Mouse (Mus musculus): ENCODE measurements at regions not wholly inside any gene's neighbourhood (a gene's known extent, or its start where the extent isn't known, plus 50 kb on each side); places are given as distances from the start of the nearest gene placed in this dataset.
A peak's percentile ranks its signal among the peaks of the same experiment; 100 is the strongest.

DNA sequence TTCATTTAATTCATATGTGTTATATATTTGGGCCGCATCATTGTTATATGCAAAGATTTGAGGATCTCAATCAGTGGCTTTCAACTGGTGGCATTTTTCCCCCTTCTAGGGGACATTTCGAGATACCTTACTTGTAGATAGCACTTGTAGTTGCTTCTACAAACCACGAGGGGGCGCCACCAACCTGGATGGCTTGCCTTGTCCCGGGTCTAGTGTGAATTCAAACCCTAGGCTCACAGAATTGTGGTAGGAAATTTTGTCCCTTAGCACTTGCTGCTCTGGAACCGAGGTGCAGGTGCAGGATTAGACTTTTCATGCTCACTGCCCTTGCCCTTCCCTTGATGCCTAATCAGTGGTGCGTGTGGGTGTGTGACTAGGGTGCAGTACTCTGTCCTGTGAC lies 252.2 kb downstream of the Uaca start:
- DNase-seq (ENCODE audit: low spot score) = peak; percentile 54

DNA sequence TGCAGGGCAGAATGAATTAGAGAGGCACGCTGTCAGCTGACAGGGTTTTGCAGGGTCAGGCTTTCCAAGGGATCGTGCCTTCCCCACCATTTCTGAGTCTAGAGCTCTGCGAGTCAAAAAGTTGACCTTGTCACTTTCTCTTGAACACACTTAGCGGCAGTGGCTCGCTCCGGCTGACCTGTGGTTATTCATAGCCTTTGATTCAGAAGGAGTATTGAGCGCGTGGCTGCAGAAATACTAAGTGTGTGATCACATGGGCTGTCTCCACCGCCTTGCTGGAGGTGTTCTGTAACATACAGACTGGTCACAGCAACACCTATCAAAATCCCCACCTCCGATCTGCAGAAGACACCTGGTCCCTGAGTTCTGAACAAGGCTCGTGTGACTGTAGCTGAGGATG lies 252.9 kb downstream of the Uaca start:
- DNase-seq (ENCODE audit: low spot score) = no peak

DNA sequence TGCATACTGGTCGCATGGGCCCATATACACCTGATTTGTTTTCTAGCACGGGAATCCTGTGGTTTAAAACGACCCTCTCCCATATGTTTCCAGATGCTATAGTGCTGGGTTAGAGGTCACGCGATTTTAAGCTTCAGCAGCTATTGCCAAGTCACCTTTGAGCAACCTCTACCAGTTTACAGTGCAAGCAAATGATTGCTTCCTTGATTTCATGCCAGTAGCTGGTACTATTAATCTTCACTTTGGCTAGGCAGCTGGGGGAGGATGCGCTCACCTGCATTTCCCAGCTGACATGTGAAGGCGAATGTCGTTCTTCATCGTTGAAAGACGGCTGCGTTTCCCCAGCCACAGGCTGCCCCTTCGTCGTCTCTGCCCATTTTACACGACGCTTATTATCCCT lies 254.2 kb downstream of the Uaca start:
- DNase-seq (ENCODE audit: low spot score) = no peak

- no peak for DNase-seq (ENCODE audit: low spot score)
Measured at GRCm38 (mm10) chr9:61052621-61053020, 258.3 kb downstream of the Uaca start.

DNA sequence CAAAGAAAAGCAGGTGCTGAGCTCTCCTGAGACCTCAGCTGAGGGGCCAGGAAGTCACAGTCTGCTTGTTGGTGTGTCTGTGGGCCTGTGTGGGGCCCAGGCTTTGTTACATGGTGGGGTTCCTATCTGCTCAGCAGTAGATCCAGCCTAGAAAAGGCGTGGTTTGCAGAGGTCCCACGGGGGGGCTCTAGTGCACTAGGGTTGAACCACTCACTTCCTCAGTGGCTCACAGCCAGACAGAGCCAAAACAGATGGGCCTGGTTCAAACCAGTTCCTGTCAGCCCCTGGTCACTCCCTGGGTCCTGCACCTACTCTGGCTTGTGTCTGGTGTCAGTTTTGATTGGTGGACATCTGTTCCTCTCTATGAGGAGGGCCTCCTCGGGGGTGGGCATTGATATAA lies 260.1 kb downstream of the Uaca start:
- DNase-seq (ENCODE audit: low spot score) = peak; percentile 89

DNA sequence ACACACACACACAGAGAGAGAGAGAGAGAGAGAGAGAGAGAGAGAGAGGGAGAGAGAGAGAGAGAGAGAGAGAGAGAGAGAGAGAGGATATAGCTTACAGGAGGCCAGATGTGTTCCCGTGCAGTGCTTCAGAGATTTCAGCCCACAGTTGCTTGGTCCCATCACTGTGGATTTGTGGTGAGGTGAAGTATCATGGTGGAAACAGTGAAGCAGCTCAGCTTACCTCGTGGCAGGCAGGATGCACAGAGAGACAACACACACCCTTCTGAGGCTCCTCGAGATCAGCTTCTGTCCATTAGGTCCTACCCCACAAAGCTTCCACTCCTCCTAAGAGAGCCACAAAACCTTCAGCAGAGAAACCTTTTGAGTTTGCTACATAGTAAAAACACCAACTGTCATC lies 261.1 kb downstream of the Uaca start:
- DNase-seq (ENCODE audit: low spot score) = no peak

DNA sequence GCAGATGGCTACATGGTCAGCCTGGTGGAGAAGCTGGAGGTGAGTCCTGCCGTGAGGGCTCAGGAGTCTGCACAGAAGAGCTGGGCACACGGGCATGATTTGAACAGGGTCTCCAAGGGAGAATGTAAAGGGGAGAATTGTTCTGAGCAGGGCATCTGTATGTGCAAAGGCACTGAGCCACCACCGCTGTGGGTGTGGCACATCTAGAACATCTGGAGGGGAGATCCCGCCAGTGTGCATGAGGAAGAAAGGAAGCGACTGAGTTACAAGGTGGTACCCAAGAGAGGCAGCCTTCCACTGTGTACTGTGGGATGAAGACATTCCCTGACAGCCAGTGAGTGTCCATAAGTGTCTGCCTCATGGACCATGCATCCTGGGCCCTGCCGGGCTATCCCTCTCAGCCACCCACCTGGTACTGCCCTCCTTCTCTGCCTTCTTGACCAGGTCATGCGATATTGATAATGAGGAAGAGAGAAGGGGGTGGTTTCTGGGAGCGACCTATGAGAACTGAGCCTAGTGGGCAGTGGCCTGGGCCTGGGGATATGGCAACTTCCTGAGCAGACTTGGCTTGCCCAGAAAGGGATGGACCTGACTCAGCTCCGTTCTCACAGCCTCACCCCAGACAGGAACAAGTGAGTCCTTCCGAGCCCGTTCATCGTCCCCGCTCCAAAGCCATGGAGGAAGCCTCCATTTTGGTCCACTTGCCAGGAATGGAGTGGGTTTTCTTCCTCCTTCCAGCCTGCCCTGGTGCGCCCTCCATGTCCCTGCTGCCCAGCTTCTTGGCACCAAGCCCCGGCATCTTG lies 261.8 kb downstream of the Uaca start:
- DNase-seq (ENCODE audit: low spot score) = no peak

DNA sequence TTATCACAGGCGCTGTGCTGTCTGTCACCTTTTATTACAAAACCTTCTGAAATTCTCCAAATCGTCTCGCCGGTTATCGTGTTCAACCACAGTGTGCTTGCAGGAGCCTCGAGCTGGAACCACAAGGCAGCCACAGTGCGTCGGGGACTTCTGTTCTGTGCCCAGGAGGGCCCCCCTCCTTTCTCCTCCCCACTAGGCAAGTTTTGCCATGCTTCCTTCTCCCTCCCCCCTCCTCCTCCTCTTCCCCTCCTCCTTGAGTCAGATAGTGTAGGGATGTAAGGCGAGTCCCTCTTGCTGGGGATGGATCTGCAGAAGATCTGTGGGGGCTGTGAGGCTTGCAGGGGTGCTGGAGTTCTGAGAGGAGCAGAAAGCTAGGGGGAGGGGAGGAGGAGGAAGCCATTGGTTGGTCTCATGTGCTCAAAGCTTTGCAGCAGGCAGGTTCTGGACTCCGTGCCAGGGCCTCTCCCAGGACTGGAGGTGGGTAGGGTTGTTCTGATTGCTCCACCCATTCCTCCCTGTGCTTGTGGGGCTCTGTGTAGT lies 262.5 kb downstream of the Uaca start:
- peak; percentile 54 for DNase-seq (ENCODE audit: low spot score)

GRCm38 (mm10) chr9:61059225-61059624 lies 264.9 kb downstream of the Uaca start:
- no peak for DNase-seq (ENCODE audit: low spot score)

- no peak for DNase-seq (ENCODE audit: low spot score)
Measured at GRCm38 (mm10) chr9:61060958-61061357, 266.6 kb downstream of the Uaca start.

DNA sequence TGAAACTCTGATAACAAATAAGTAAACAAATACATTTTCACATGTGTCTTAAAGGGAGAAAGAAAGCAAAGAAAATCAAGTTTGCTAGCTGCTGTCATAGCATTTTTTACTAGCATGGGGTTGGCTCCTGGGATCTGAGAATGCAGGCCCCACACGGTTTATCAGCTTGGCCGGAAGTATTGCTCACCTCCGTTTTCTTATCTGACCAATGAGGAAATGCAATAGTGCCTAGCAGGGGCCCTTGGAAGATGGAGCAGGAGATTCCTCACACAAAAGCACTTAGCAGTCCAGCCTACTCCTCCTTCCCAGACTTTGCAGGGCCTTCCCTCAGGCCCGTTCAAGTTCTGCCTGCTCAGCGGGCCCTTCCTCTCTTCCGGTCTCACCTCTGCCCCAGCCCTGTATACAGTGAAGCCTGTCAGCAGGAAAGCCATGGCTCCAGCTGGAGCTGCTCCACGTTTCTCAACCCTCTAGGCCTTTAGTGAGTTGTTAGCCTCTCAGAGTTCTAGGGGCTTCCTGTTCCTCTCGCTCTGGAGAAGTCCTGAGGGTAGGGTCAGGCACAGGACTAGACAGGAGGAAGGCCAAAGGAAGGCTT lies 270.5 kb downstream of the Uaca start:
- no peak for DNase-seq (ENCODE audit: low spot score)

DNA sequence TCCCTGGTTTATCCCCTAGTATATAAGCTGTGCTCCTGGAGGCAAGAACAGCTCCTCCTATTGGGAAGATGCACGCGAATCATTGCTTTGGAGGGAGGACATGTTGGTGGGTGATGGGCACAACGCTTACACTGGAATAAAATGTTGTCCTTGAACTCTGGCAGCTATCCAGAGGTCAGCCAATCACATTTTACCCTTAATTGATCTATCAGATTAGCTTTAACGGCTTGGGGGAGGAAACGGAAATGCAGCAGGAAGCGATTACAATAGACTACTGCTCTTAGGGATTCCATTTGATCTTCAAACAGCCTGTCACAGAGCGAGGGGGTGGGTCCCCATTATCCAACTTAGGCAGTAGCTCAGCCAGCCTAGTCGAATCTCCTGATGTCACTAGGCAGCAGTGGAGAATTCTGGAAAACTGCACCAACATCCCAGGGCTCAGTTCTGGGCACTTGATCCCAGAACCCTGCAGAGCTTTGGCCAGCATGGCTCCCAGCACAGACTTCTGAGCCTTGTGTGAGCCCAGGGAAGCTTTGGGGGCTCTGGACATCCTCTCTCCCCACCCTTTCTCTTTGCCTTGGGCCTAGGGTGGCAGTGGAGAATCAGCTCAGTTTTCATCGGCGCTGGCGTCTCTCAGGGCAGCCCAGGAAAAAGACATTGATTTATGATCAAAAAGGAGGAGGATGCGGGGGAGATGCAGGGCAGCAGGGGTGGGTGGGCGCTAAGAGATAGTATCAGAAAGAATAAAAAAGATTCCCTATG lies 275.4 kb downstream of the Uaca start:
- peak; percentile 64 for DNase-seq (ENCODE audit: low spot score)

GRCm38 (mm10) chr9:61070315-61070707 lies 276.0 kb downstream of the Uaca start:
- peak; percentile 70 for DNase-seq (ENCODE audit: low spot score)

- no peak for DNase-seq (ENCODE audit: low spot score)
Measured at GRCm38 (mm10) chr9:61070861-61071260, 276.5 kb downstream of the Uaca start.

GRCm38 (mm10) chr9:61073482-61073881 lies 279.1 kb downstream of the Uaca start:
- no peak for DNase-seq (ENCODE audit: low spot score)

DNA sequence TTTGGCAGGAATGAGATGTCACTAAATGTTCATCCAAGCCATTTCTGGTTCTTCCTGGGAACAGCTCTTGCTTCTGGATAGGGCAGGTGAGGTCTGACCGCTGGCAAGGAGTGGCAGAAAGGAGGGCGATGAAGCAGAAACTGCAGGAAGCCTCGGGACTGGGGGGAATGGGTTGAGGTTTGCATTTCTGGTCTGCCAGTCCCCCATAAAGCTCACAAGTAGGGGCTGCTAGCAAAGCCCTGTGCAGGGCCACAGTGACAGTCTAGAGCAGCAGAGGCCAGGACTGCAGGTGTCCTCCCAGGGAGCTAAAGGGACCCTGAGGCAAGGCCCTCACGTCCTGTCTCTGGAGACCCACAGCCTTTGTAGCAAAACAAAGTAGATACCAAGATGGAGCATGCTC lies 280.7 kb downstream of the Uaca start:
- no peak for DNase-seq (ENCODE audit: low spot score)

DNA sequence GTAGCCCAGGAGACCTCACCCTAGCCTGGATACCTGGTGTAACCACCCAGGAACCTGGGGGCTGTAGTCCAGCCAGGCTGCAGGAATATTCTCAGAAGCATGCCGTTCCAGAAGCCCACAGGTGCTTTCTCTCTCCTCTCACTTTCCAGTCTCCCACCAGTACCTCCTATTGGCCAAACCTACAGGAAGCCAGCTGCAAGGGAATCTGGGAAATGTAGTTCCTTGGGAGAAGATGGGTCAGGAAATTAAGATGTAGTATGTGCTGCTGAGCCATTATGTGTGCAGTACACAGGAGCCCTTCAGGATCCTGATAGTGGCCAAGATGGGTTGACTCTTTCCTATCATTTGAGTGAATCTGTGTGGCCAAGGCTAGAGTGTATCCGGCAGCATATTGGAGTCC lies 282.8 kb downstream of the Uaca start:
- DNase-seq (ENCODE audit: low spot score) = no peak

DNA sequence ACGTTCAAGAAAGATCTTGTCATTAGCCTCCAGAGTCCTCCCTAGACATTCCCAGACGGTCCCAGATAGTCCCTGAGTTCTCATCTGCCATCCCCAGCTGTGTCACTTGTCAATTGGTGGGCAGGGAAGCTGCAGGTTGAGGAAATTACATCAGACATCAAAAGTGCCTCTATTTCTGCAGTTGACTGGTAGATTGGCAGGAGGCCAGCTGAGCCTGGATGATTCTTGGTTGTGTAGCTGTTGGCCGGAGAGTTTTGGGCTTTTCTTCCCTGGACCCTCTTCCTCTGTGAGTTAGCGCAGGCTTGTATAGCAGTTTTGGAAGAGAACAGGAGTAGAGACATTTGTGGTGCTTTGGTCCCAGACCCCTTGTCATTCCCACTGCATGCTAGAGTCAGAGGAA lies 283.5 kb downstream of the Uaca start:
- no peak for DNase-seq (ENCODE audit: low spot score)

DNA sequence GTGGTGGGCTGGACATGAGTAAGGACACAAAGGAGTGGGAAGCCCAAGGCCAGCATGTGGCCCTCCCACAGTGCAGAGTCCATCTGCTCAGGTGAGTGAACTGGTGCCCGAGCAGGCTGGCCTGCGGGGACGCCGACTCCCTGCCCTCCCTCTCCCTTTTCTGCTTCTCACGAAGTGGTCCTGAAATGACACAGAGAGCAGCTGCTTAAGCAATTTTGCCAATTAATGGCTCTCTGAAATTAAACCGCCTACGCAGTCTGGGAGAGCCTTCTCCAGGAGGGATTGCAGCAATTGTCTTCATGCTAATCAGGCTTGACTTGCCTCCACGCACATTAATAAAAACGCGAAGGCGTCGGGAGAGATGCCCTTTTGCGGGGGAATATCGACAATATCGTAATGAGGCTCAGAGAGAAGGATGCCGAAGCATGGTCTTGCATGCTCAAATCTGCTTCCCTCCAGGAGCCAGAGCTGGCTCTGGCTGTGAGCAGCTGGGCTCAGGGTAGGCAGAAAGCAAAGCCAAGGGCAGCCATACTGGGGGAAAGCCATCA lies 287.2 kb downstream of the Uaca start:
- peak; percentile 55 for DNase-seq (ENCODE audit: low spot score)

DNA sequence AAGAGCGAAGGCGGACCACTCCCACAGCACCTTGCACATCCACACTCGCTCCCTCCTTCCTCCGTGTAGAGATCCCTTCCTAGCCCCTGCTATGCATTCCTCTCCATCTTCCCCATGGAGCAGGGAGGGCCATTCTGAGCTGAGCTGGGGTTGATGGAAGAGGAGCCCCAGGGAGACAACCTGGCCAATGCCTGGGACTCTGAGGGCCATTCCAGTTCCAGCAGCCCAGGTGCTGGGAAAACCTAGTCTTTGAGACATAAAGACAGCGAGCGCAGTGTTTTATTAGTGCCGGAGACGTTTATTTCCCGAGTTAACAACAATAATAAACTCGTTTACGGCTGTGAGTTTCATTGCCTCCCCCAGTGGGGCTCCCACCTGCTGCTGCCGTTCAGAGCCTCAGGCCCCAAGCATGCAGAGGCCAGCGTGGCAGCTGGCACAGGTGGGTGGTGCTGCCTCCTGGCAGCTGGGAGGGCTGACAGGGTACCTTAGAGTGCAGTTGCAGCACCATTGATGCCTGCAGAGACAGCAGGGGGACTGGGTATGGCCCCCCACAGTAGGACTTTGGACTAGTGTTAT lies 287.4 kb upstream of the Tle3 start:
- no peak for DNase-seq (ENCODE audit: low spot score)

- DNase-seq (ENCODE audit: low spot score) = no peak
Measured at GRCm38 (mm10) chr9:61087035-61087434, 285.1 kb upstream of the Tle3 start.

- no peak for DNase-seq (ENCODE audit: low spot score)
Measured at GRCm38 (mm10) chr9:61089066-61089686, 283.0 kb upstream of the Tle3 start.

All from MN1 (cell line).